In the genomic region with DNA sequence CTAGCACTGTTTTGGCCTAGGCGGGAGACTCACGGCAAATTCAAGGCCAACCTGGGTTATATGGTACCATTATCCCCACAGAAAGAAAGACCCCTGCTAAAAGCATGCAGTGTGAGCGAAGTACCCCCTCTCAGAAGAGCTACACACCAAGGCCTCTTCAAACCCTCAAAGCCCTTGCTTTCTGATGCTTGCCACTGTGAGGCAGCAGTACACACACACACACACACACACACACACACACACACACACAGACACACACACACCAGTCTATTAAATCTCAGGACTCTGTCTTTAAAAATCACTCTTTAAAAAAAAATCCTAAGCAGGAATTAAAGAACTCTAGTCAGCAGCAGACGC, we compare ENCODE assay signal across 8 mouse cellular contexts. TPM values are rescaled to one million over a fixed set of nuclear protein-coding genes. Genes with fewer than 3 reads are reported as not detected.
A peak's percentile ranks its signal among the peaks of the same experiment; 100 is the strongest.
DNase-seq lines count a peak whose midpoint lies in the region; ATAC-seq and TF ChIP-seq lines count a peak whose summit lies in the region.

No protein-coding gene starts in this region.

- no peak for TF ChIP-seq CTCF in liver, adult 2 months (IDR thresholded peaks at IDR 0.05; ENCODE audit: low read depth, low read length)
- no peak for TF ChIP-seq CTCF in intestine, postnatal 0 days (IDR thresholded peaks at IDR 0.05; ENCODE audit: low read depth)

- H3K27ac ChIP-seq in liver, adult 2 months (replicated peaks; ENCODE audit: insufficient read depth, low read depth, low read length): no peak overlapping the region
- peak overlapping the region; percentile 92 for H3K27ac ChIP-seq in embryonic facial prominence, embryonic 15.5 days (replicated peaks)
- H3K27ac ChIP-seq in intestine, postnatal 0 days (ENCODE audit: low read depth, low read length): peak overlapping the region; percentile 87
- peak overlapping the region; percentile 88 for H3K27ac ChIP-seq in neural tube, embryonic 14.5 days (ENCODE audit: low read depth, low read length)

- TF ChIP-seq POLR2A in liver, adult 2 months (IDR thresholded peaks at IDR 0.05; ENCODE audit: extremely low read depth, insufficient read depth, low read length): no peak

- no peak overlapping the region for H3K9ac ChIP-seq in liver, adult 2 months (ENCODE audit: low read depth, low read length)
- no peak overlapping the region for H3K9ac ChIP-seq in embryonic facial prominence, embryonic 15.5 days
- no peak overlapping the region for H3K9ac ChIP-seq in intestine, postnatal 0 days (ENCODE audit: low read depth, low read length)
- peak overlapping the region; percentile 84; the same call in 1 of the 2 replicates for H3K9ac ChIP-seq in neural tube, embryonic 14.5 days (replicated peaks; ENCODE audit: low read depth, low read length)

- ATAC-seq in embryonic facial prominence, embryonic 15.5 days (ENCODE audit: insufficient number of reproducible peaks, low FRiP score, low TSS enrichment, low read depth): no peak
- no peak for ATAC-seq in intestine, postnatal 0 days
- ATAC-seq in neural tube, embryonic 14.5 days (ENCODE audit: low read depth): no peak; the same call in 1 of the 2 replicates

- 64% methylated on average over 4 of the region's 4 CpGs for WGBS in liver, adult 2 months
- WGBS in embryonic facial prominence, embryonic 15.5 days: 46% methylated on average over 4 of the region's 4 CpGs
- WGBS in intestine, postnatal 0 days: 53% methylated on average over 4 of the region's 4 CpGs
- 38% methylated on average over 4 of the region's 4 CpGs for WGBS in neural tube, embryonic 14.5 days

- peak overlapping the region; percentile 60 for H3K4me2 ChIP-seq in embryonic facial prominence, embryonic 15.5 days (replicated peaks)
- peak overlapping the region; percentile 93 for H3K4me2 ChIP-seq in intestine, postnatal 0 days (replicated peaks; ENCODE audit: low read depth)
- peak overlapping the region; percentile 73 for H3K4me2 ChIP-seq in neural tube, embryonic 14.5 days (ENCODE audit: low read depth, low read length)

- no peak for DNase-seq in liver, adult 2 months (ENCODE audit: extremely low read depth, low read depth, low spot score)
- no peak for DNase-seq in liver
- no peak for DNase-seq in adrenal gland, postnatal 25 days
- no peak for DNase-seq in ovary, adult 18-20 months (ENCODE audit: low spot score)
- DNase-seq in embryo, embryonic 10.5 days (ENCODE audit: low spot score): no peak

- H3K9me3 ChIP-seq in embryonic facial prominence, embryonic 15.5 days (replicated peaks): no peaks in the 10 kb centered on the region
- H3K9me3 ChIP-seq in intestine, postnatal 0 days (ENCODE audit: control insufficient read depth): no peaks in the 10 kb centered on the region
- H3K9me3 ChIP-seq in neural tube, embryonic 14.5 days (ENCODE audit: control insufficient read depth, low read length): no peaks in the 10 kb centered on the region

- no peaks in the 10 kb centered on the region for H3K27me3 ChIP-seq in liver, adult 2 months (ENCODE audit: control insufficient read depth, insufficient read depth, low read length)
- H3K27me3 ChIP-seq in embryonic facial prominence, embryonic 15.5 days: no peaks in the 10 kb centered on the region
- H3K27me3 ChIP-seq in intestine, postnatal 0 days (replicated peaks; ENCODE audit: control insufficient read depth, insufficient read depth, low read length): no peaks in the 10 kb centered on the region
- H3K27me3 ChIP-seq in neural tube, embryonic 14.5 days (ENCODE audit: control insufficient read depth, insufficient read depth, low read length): no peaks in the 10 kb centered on the region

- peak overlapping the region; percentile 91; the same call in 1 of the 2 replicates for H3K4me3 ChIP-seq in liver, adult 2 months (ENCODE audit: insufficient read depth, low read depth, low read length)
- H3K4me3 ChIP-seq in embryonic facial prominence, embryonic 15.5 days (replicated peaks): peak overlapping the region; percentile 96
- H3K4me3 ChIP-seq in intestine, postnatal 0 days (ENCODE audit: low read depth, low read length): no peak overlapping the region
- peak overlapping the region; percentile 88 for H3K4me3 ChIP-seq in neural tube, embryonic 14.5 days (ENCODE audit: low read depth, low read length)

- H3K4me1 ChIP-seq in liver, adult 2 months (ENCODE audit: control insufficient read depth, insufficient read depth, low read length): peaks cover 24% of the 10 kb centered on the region
- H3K4me1 ChIP-seq in embryonic facial prominence, embryonic 15.5 days: peaks cover 38% of the 10 kb centered on the region
- H3K4me1 ChIP-seq in intestine, postnatal 0 days (replicated peaks; ENCODE audit: control insufficient read depth, insufficient read depth, low read length): 0 out of 2 replicates have a peak, but pooled peaks cover 4% of the 10 kb centered on the region
- peaks cover 32% of the 10 kb centered on the region for H3K4me1 ChIP-seq in neural tube, embryonic 14.5 days (ENCODE audit: control insufficient read depth, insufficient read depth, low read length)

- H3K79me2 ChIP-seq in liver, adult 2 months (ENCODE audit: control insufficient read depth, insufficient read depth, low read length): peaks cover 23% of the 10 kb centered on the region; the same call in 1 of the 2 replicates

- no peaks in the 10 kb centered on the region for H3K36me3 ChIP-seq in liver, adult 2 months (ENCODE audit: control insufficient read depth, insufficient read depth, low read length)
- H3K36me3 ChIP-seq in embryonic facial prominence, embryonic 15.5 days: no peaks in the 10 kb centered on the region
- H3K36me3 ChIP-seq in intestine, postnatal 0 days (ENCODE audit: control insufficient read depth, insufficient read depth): no peaks in the 10 kb centered on the region
- no peaks in the 10 kb centered on the region for H3K36me3 ChIP-seq in neural tube, embryonic 14.5 days (ENCODE audit: control insufficient read depth, insufficient read depth, low read length)

RNA-seq across cellular contexts. Expression of gene 2310022B05Rik, which starts 0.7 kb away (rescaled TPM):
- 3.0 and 4.2 TPM in 2 replicates for total RNA-seq in liver, adult 2 months (2014; rRNA removed)
- polyA plus RNA-seq in liver, adult 2 months (2012; rRNA removed): 11.8 and 12.0 TPM in 2 replicates
- polyA plus RNA-seq in embryonic facial prominence, embryonic 15.5 days (2015; fragmentation: Nextera tagmentation; extraction: Ambion mirVana): 37.3 and 38.6 TPM in 2 replicates
- 22.1 and 22.6 TPM in 2 replicates for polyA plus RNA-seq in intestine, postnatal 0 days (2015; fragmentation: Nextera tagmentation; extraction: Ambion mirVana)
- polyA plus RNA-seq in neural tube, embryonic 14.5 days (2014; fragmentation: Nextera tagmentation; extraction: Ambion mirVana): 21.9 and 25.2 TPM in 2 replicates
- total RNA-seq in adrenal gland, postnatal 25 days (2021): 41.0 and 46.1 TPM in 2 replicates

RNA-seq across cellular contexts. Expression of gene Ttc13, which starts 57.9 kb away (rescaled TPM):
- 24.8 and 26.3 TPM in 2 replicates for total RNA-seq in liver, adult 2 months (2014; rRNA removed)
- polyA plus RNA-seq in liver, adult 2 months (2012; rRNA removed): 11.8 and 12.3 TPM in 2 replicates
- 39.7 and 41.2 TPM in 2 replicates for polyA plus RNA-seq in embryonic facial prominence, embryonic 15.5 days (2015; fragmentation: Nextera tagmentation; extraction: Ambion mirVana)
- polyA plus RNA-seq in intestine, postnatal 0 days (2015; fragmentation: Nextera tagmentation; extraction: Ambion mirVana): 19.0 and 20.2 TPM in 2 replicates
- 70.9 and 73.9 TPM in 2 replicates for polyA plus RNA-seq in neural tube, embryonic 14.5 days (2014; fragmentation: Nextera tagmentation; extraction: Ambion mirVana)
- 44.7 and 55.0 TPM in 2 replicates for total RNA-seq in adrenal gland, postnatal 25 days (2021)

RNA-seq across cellular contexts. Expression of gene Arv1, which starts 58.1 kb away (rescaled TPM):
- total RNA-seq in liver, adult 2 months (2014; rRNA removed): 1.7 and 2.6 TPM in 2 replicates
- polyA plus RNA-seq in liver, adult 2 months (2012; rRNA removed): 4.2 and 6.8 TPM in 2 replicates
- polyA plus RNA-seq in embryonic facial prominence, embryonic 15.5 days (2015; fragmentation: Nextera tagmentation; extraction: Ambion mirVana): 19.4 and 21.6 TPM in 2 replicates
- 13.3 and 14.8 TPM in 2 replicates for polyA plus RNA-seq in intestine, postnatal 0 days (2015; fragmentation: Nextera tagmentation; extraction: Ambion mirVana)
- 38.0 and 39.3 TPM in 2 replicates for polyA plus RNA-seq in neural tube, embryonic 14.5 days (2014; fragmentation: Nextera tagmentation; extraction: Ambion mirVana)
- 13.8 and 14.6 TPM in 2 replicates for total RNA-seq in adrenal gland, postnatal 25 days (2021)
